Mouse (Mus musculus): ENCODE data around the gene Manf.
A peak's percentile ranks its signal among the peaks of the same experiment; 100 is the strongest.

Manf gene

DNA sequence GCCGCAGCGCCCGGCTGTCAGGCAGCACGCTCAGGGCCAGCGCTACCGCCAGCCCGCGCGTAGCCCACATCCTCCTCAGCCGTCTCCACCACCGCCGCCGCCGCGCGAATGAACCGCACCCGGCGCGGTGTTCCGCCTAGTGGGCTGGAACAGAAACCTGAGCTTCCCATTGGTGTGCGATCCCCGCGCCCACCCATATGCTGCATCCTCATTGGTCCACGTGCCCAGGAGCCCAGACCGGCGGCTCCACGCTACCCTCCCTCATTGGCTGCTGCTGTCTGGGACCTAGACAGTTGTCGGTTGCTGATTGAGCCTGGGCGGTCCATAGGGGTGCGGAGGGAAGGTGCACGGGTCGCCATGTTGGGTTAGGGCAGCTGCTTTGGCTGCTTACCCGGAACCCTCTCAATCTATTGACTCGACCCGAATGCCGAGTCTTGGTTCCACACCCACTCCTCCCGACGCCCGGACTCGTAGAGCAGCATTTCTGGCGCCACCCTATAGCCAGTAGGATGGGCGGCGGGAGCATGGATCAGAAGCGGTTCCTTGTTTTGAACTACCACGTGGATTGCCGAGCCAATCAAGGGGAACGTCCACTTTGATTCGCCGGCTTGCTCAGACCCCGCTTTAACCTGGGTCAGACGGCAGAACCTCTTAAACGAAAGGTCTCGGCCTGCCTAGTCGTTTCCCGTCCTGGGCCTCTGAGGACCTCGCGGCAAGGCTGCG, at the start of gene Manf:
Manf (minus strand) TSS at position 151 of the 723 bp plus-strand sequence.
- peak; percentile 98 for DNase-seq

GRCm38 (mm10) chr9:106934998-106935397, 43.2 kb upstream of the Manf start:
- no peak for DNase-seq

- DNase-seq, result no peak
These were observed 23.1 kb upstream of the Manf start for GRCm38 (mm10) chr9:106914878-106915277.

GRCm38 (mm10) chr9:106913759-106914158, 22.0 kb upstream of the Manf start:
- no peak for DNase-seq

- DNase-seq, result no peak
These were observed 19.8 kb upstream of the Manf start for GRCm38 (mm10) chr9:106911624-106912023.

- DNase-seq, result no peak
These were observed 16.9 kb upstream of the Manf start for GRCm38 (mm10) chr9:106908715-106909114.

DNA sequence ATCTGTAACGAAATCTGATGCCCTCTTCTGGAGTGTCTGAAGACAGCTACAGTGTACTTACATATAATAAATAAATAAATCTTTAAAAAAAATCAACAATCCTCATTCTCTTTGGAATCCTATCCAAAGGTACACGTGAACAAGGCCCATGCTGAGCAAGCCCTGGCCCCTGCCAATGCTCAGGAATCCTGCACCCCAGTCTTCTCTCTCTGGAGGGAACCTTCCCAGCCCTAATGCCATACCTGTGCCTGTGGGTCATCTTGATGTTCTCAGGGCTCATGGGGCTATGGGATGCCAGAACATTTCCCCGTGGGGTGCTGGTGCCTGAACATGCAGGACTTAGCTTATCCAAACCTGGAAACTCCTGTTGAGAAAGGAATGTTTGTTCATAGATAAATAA, 16.4 kb upstream of the Manf start:
- DNase-seq, result no peak

GRCm38 (mm10) chr9:106906597-106906996, 14.8 kb upstream of the Manf start:
- DNase-seq, result no peak

- DNase-seq, result peak; percentile 39
These were observed 12.0 kb upstream of the Manf start for GRCm38 (mm10) chr9:106903791-106904134.

GRCm38 (mm10) chr9:106903099-106903790, 11.5 kb upstream of the Manf start:
- no peak for DNase-seq

GRCm38 (mm10) chr9:106901596-106901995, 9.8 kb upstream of the Manf start:
- DNase-seq, result no peak

GRCm38 (mm10) chr9:106898901-106899300, 7.1 kb upstream of the Manf start:
- no peak for DNase-seq

DNA sequence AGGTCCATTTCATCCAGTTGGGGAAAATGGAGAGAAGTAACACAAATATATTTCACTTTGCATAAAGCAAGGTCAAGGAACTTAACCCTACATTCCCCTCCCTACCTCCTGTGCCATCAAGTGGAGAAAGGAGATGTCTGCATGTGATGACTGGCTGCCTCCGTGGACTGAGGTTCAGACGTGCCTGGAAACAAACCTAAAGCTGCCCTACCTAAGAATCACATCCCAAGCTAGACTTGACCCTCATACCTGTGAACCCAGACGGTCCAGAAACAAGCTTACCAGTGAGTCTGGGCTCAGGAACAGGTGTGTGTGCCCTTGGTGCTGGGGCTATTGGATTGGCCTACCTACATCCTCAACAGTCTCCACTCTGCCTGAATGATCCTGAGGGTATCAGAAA, 1.5 kb upstream of the Manf start:
- no peak for DNase-seq

DNA sequence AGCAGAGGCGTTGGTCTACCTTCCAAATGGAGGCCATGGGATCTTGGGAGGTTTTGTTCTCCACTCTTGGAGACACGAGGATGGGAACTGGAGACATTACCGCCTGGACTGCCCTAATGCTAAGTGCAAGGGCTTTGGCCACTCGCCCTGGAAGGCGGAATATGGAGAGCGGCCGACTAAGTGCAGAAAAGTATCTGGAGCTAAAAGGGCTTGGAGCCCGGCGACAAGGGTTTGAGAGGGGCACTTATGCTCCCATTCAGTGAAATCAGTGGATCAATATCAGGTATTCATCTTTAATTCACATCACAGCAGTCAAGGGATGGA, 735 bp upstream of the Manf start:
- no peak for DNase-seq

DNA sequence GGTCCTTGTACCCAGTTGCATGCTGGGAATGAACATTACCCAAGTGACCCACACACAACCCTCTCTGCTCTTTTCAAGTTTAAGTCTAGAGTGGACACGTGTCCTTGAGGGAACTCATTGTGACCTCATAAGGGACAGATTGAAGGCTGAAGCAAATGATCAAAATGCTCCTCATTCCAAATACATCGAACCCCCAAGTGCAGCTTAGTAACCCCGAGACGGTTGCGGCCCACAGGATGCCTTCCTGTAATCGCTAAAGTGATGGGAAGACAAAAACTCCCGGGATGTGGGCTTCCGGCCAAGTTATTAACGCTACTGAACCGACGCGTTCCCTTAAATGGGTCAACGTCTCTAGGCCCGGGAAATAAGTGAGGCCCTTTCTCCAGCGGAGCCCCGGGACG, 438 bp downstream of the Manf start:
- DNase-seq, result no peak

- DNase-seq, result no peak
These were observed 1.1 kb downstream of the Manf start for GRCm38 (mm10) chr9:106890496-106891240.

GRCm38 (mm10) chr9:106889321-106889720, 2.5 kb downstream of the Manf start:
- DNase-seq, result no peak

DNA sequence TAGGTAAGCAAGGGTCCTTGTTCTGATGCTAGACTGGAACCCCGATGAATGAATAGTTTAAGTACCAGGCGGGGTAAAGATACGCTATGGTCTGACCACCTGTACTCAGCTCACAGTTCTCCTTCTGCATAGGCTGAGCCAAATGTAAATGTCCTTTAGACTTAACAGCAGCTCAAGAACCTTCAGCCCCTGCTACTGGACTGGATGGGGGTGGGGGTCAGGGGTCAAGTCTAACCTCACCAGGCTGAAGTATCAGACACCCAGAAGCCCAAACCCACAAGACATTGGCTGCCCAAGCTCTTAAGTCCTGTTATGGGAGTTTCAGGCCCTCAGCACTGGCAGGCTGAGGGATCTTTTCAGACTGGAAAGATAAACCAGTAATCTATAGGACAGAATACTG, 3.4 kb downstream of the Manf start:
- DNase-seq, result no peak

DNA sequence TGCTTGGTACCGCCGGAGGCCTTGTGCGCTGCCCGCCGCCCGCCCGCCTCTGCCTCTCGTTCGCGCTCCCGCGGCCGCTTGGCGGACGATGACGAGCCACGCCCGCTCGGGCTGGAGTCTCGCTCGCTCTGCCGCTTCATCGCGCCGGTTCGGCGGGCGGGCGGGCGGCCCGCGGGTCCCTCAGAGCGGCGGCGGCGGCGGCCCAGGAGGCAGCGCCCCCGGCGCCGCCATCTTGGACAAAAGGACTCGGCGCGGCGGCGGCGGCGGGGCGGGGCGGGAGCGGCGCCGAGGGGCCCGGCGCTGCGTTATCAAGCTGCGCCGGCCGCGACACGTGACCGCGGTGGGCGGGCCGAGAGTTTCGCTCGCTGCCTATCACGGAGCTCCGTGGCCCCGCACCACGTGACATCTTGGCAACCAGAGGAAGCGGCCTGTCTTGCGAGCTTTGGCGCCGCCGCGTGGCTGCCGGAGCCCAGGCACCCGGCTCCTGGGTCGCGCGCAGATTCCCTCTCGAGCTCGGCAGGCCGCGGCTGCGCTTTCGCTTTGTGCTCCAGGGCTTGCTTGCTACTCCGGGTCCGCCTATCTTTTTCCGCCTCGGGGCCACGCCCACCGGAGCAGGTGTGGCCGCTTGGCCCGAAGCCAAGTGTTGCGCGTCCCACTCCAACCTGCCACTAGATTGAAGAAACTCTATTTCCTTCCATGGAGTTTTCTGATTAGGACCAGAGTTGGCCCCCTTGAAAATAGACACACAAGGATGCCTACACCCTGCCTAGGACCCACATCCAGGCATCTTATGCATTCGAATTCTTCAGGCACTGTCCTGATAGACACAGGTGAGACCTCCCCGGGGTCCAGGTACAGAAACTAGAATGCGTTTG, 4.7 kb downstream of the Manf start, which contains the start of gene Rbm15b:
Rbm15b (minus strand) TSS at position 601 of the 875 bp plus-strand sequence.
- DNase-seq, result peak; percentile 99

GRCm38 (mm10) chr9:106885901-106886731, 5.7 kb downstream of the Manf start:
- peak; percentile 63 for DNase-seq

DNA sequence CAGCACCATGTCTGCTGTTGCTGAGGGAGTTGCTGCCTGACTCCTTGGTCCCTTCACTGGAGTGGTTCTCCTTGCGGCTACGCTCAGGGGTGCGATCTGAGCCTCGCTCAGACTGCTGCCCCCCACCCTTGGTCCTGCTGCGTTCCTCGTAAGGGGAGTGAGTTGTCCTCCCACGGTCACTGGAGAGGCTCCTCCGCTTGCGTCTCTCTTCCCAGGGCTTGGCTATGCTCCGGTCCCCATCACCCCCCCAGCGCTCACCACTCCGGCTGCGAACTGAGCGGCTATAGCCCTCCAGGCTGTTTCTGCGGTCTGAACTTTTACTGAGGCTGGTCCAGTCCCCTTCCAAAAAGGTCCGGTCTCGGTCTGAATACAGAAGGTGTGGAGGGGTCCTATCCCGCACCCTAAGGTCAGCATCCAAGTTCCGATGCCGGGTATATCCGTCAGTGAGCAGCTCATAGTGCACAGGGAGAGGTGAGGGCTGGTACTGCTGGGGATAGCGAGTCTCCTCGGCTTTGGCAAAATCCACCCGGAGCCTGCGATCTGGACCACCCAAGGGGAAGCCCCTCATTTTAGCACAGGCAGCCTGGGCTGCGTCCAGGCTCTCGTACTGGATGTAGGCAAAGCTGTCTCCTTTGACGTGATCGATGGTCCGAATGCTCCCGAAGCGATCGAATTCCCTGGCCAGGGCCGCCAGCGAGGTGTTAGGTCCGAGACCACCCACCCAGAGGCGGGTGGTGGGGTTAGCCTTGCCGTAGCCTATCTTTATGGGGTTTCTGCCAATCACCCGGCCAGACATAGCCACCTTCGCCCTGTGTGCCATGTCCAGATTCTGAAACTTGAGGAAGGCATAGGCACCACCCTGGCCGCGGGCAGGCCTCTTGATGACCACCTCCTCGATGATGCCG, 6.5 kb downstream of the Manf start:
- DNase-seq, result no peak
